Mouse (Mus musculus) myocyte (in vitro differentiated cells): Measurements from ENCODE around the gene Unc5c. TPM values are rescaled to one million over a fixed set of nuclear protein-coding genes. Genes with fewer than 3 reads are reported as not detected.
A peak's percentile ranks its signal among the peaks of the same experiment; 100 is the strongest.

Experiments used
- H3K27me3 ChIP-seq: one replicate; pipeline ENCODE4 v1.6.1; 2011; ENCODE audit not compliant: control insufficient read depth, insufficient read depth, insufficient read length
- H3K36me3 ChIP-seq: one replicate; pipeline ENCODE4 v1.6.1; 2011; ENCODE audit not compliant: control insufficient read depth, insufficient read depth
- H3K4me2 ChIP-seq: one replicate; pipeline ENCODE4 v1.6.1; 2011; ENCODE audit warnings: low read depth, control low read depth
- H3K4me3 ChIP-seq: one replicate; pipeline ENCODE4 v1.5.1; 2011; ENCODE audit warnings: mild to moderate bottlenecking, control low read depth, moderate library complexity
- H3K79me2 ChIP-seq: one replicate; pipeline ENCODE4 v1.6.1; 2011; ENCODE audit not compliant: control insufficient read depth, insufficient read depth
- H3ac ChIP-seq: one replicate; pipeline ENCODE4 v1.6.1; 2011; ENCODE audit not compliant: control insufficient read depth, insufficient read length
- CEBPB ChIP-seq: IDR thresholded peaks from 2 replicates; pipeline ENCODE4 v1.6.1; 2011; ENCODE audit warnings: mild to moderate bottlenecking, moderate library complexity; ENCODE audit not compliant: poor library complexity, insufficient read depth, severe bottlenecking
- E2F4 ChIP-seq: IDR thresholded peaks from one replicate; pipeline ENCODE4 v1.6.1; 2011; ENCODE audit warnings: mild to moderate bottlenecking, control low read depth, moderate library complexity; ENCODE audit not compliant: insufficient read depth
- MAX ChIP-seq: IDR thresholded peaks from one replicate; pipeline ENCODE4 v1.6.1; 2011; ENCODE audit warnings: low read depth, mild to moderate bottlenecking, control low read depth
- MYOD1 ChIP-seq, 3 experiments: IDR thresholded peaks; one replicate each; pipeline ENCODE4 v1.6.1; 2011; ENCODE audit warnings: control low read depth in 2 of 3, low read depth in 2 of 3, mild to moderate bottlenecking in 2 of 3, moderate library complexity in 1 of 3; ENCODE audit not compliant: insufficient read length in 2 of 3, control insufficient read depth in 1 of 3
- MYOG ChIP-seq, 3 experiments: IDR thresholded peaks; one replicate each; pipeline ENCODE4 v1.6.1; 2011; ENCODE audit warnings: control low read depth in 2 of 3, low read depth in 2 of 3, mild to moderate bottlenecking in 2 of 3; ENCODE audit not compliant: insufficient read length in 2 of 3, control insufficient read depth in 1 of 3, insufficient read depth in 1 of 3
- POLR2A ChIP-seq: IDR thresholded peaks from one replicate; pipeline ENCODE4 v1.6.1; 2011; ENCODE audit warnings: low read depth, mild to moderate bottlenecking, control low read depth, moderate library complexity; ENCODE audit not compliant: insufficient read length
- POLR2AphosphoS2 ChIP-seq: IDR thresholded peaks from one replicate; pipeline ENCODE4 v1.6.1; 2011; ENCODE audit warnings: low read depth, control low read depth; ENCODE audit not compliant: insufficient read length
- REST ChIP-seq: IDR thresholded peaks from one replicate; pipeline ENCODE4 v1.6.1; 2011; ENCODE audit warnings: mild to moderate bottlenecking, control low read depth, moderate library complexity; ENCODE audit not compliant: insufficient read depth, insufficient read length
- SRF ChIP-seq: IDR thresholded peaks from one replicate; pipeline ENCODE4 v1.6.1; 2011; ENCODE audit warnings: low read depth; ENCODE audit not compliant: control insufficient read depth, insufficient read length
- TCF12 ChIP-seq: IDR thresholded peaks from one replicate; pipeline ENCODE4 v1.6.1; 2011; ENCODE audit warnings: mild to moderate bottlenecking, control low read depth; ENCODE audit not compliant: poor library complexity, insufficient read depth, severe bottlenecking
- TCF3 ChIP-seq: IDR thresholded peaks from one replicate; pipeline ENCODE4 v1.6.1; 2011; ENCODE audit warnings: low read depth, control low read depth; ENCODE audit not compliant: insufficient read length
- USF1 ChIP-seq: IDR thresholded peaks from one replicate; pipeline ENCODE4 v1.6.1; 2011; ENCODE audit warnings: low read depth, mild to moderate bottlenecking, control low read depth, moderate library complexity
- polyA plus RNA-seq: library from polyadenylated mRNA; unstranded; fragments of >200 nt; fragmentation: generic; extraction: Trizol; gene quantifications from one replicate; pipeline ENCODE4 v1.2.1, GENCODE M21; 2012; ENCODE audit warnings: missing spikeins

The Unc5c gene
- polyA plus RNA-seq, 1 experiment = 1.00 TPM

DNA sequence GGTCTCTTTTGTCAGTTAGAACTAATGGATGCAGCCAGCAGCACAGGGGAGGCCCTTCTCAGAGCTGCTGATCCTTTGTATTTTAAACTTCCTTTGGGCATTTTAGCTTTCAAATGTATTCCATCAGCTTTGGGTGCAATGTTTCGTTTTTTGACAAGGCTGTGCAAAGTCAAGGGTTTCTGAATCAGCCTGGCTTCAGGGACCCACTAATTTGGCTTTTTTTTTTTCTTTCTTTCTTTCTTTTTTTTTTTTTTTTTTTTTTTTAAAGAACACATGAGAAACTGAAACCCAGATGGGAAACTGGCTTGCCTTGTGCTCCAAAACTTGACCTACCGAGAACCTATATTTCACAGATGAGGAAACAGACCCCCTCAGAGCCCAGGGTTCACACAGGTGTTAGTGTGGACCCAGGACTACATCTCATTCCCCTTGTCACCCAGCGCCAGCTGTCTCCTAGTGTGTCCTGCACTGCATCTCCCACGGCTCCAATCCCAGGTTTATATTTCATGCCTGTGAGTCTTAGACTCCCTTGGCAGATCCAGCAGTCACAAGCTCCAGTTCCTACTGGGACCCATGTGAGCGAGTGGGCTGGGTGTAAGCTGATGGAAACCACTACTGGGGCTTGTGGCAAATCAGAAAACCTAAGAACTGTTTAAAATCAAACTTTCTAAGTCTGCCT is 26.4 kb downstream of the Unc5c start:
- Histone ChIP-seq H3K79me2 (no peaks in the 10 kb centered on the region), H3ac (no peak overlapping the region), H3K4me3 (peak overlapping the region; percentile 4), H3K27me3 (no peaks in the 10 kb centered on the region), H3K36me3 (no peaks in the 10 kb centered on the region), H3K4me2 (peak overlapping the region; percentile 61)
- no peak for TF ChIP-seq E2F4
- peak in 2 of 3 experiments; percentile 36 to 74 for TF ChIP-seq MYOD1 (IDR thresholded peaks at IDR 0.05; ENCODE audit: control insufficient read depth in 1 of 3, insufficient read length in 2 of 3, low read depth in 2 of 3)
- TF ChIP-seq SRF = no peak
- TF ChIP-seq POLR2AphosphoS2 = no peak
- TF ChIP-seq MAX = no peak
- no peak for TF ChIP-seq POLR2A
- peak in 1 of 3 experiments; percentile 14 for TF ChIP-seq MYOG (IDR thresholded peaks at IDR 0.05; ENCODE audit: control insufficient read depth in 1 of 3, insufficient read depth in 1 of 3, insufficient read length in 2 of 3, low read depth in 2 of 3)
- no peak for TF ChIP-seq REST
- TF ChIP-seq CEBPB = no peak

DNA sequence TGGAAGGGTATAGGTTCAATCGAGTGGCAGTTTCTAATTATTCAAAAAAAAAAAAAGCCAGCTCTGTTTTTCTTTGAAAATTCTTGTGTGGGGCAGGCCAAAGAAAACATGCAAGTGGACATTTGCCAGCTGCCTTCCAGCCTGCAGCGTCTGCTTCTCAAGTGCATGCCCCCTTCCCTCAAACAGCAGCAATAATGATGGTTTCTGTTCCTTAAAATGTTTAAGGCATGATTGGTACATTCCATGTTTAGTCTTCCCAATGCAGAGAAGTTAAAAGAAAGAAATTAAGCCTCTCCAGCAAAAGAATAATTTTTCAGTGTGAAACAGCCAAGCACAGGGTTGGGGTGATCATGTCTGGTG is 26.9 kb downstream of the Unc5c start:
- H3K79me2 ChIP-seq = no peaks in the 10 kb centered on the region
- TF ChIP-seq SRF (no peak), REST (no peak)
- peak overlapping the region; percentile 4 for H3K4me3 ChIP-seq
- H3K27me3 ChIP-seq = no peaks in the 10 kb centered on the region
- no peaks in the 10 kb centered on the region for H3K36me3 ChIP-seq
- no peak overlapping the region for H3ac ChIP-seq
- peak overlapping the region; percentile 61 for H3K4me2 ChIP-seq

DNA sequence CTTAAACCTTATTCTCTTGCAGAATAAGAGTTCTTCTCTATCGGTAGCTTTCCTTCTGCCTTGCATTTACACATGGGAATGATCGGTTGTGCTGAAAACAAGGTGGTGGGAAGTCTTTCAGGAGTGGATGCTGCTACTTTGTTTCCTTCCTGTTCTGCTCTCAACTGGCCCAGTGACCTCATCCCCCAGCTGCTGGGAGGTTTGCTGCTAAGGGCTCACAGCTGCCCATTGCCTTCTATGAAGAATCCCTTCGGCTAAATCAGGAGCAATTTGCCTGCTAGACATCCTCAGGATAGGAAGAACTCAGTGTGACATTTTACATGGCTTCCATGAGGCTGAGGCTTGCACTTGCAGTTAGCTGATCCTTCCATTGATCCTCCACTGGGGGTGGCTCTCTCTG is 28.0 kb downstream of the Unc5c start:
- TF ChIP-seq MAX = no peak
- no peak for TF ChIP-seq E2F4
- TF ChIP-seq POLR2A = no peak
- TF ChIP-seq TCF12 = no peak
- TF ChIP-seq USF1 = no peak
- TF ChIP-seq MYOG (IDR thresholded peaks at IDR 0.05; ENCODE audit: control insufficient read depth in 1 of 3, insufficient read depth in 1 of 3, insufficient read length in 2 of 3, low read depth in 2 of 3) = peak in 2 of 3 experiments; percentile 9 to 28
- TF ChIP-seq REST = no peak
- no peak for TF ChIP-seq TCF3
- no peak for TF ChIP-seq SRF
- no peak for TF ChIP-seq CEBPB
- peak in 2 of 3 experiments; percentile 57 to 63 for TF ChIP-seq MYOD1 (IDR thresholded peaks at IDR 0.05; ENCODE audit: control insufficient read depth in 1 of 3, insufficient read length in 2 of 3, low read depth in 2 of 3)
- TF ChIP-seq POLR2AphosphoS2 = no peak

DNA sequence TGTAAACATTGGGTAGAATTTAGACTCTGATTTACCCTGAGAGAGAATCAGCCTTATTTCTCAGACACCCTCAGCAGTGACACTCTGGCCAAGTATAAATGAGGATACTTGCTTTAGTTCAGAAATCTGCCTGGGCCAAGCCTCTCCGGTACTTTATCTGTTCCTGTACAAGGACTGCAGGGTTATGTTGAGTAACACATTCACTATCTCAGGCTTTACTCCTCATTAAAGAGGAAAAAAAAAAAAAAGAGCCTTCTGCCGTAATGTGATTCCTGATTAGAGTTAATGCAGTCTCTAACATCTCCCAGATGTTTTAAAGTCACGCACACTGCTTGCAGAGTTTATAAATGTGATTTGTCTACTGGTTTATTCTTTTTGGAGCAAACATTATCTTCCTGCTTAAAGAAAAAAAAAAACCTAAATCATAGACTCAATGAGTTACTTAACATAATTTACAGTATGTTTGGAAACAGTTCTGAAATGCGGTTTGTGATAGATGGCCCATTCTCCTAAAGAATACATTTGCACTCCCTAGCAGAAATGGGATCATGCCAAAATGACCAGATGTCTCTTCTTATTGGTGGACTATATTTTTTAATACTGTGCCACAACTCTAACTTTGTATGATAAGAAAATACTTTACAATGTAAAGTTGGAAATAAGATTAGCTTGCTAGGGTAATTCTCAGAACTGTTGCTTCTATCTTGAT is 33.5 kb downstream of the Unc5c start:
- no peaks in the 10 kb centered on the region for H3K79me2 ChIP-seq
- no peak overlapping the region for H3K4me2 ChIP-seq
- no peak overlapping the region for H3K4me3 ChIP-seq
- no peak for TF ChIP-seq MAX
- no peak for TF ChIP-seq MYOG (IDR thresholded peaks at IDR 0.05; ENCODE audit: control insufficient read depth in 1 of 3, insufficient read depth in 1 of 3, insufficient read length in 2 of 3, low read depth in 2 of 3)
- no peak for TF ChIP-seq POLR2A
- no peak for TF ChIP-seq MYOD1 (IDR thresholded peaks at IDR 0.05; ENCODE audit: control insufficient read depth in 1 of 3, insufficient read length in 2 of 3, low read depth in 2 of 3)
- H3K27me3 ChIP-seq = no peaks in the 10 kb centered on the region
- H3ac ChIP-seq = no peak overlapping the region
- H3K36me3 ChIP-seq = no peaks in the 10 kb centered on the region

More for the DNA sequence above, 28.0 kb downstream of the Unc5c start:
- H3K4me2 ChIP-seq = no peak overlapping the region
- H3K79me2 ChIP-seq = no peaks in the 10 kb centered on the region
- no peak overlapping the region for H3ac ChIP-seq
- H3K4me3 ChIP-seq = no peak overlapping the region
- H3K27me3 ChIP-seq = no peaks in the 10 kb centered on the region
- no peaks in the 10 kb centered on the region for H3K36me3 ChIP-seq

DNA sequence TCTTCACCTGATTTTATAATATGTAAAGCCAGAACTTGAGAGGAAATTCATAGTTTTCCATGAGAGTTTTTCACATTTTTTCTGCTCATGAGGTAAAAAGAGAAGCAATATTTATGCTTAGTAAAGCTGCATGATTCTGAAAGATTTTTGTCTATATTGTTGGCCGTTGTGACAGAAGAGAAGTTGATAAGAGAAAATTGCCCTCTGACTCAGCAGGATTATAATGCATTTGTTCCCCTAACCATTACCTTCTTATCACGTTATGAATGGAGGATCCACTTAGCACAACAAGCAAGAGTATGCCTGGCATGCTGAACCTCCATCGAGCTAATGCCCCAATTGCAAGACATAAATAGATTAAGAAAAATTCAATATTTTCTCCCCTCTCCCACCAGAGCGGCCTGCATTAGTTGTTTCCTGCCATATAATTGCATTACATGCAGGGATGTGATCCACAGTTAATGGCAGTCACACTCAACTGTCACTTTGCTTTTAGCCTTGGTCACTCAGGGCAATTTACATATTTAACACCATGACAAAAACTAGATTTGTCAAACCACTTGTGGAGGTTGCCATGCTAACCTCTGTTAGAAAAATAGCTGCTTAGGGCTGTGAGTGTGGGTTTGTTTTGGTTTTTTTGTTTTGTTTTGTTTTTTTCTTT is 37.0 kb downstream of the Unc5c start:
- TF ChIP-seq SRF (no peak), TCF12 (no peak), REST (no peak), POLR2AphosphoS2 (no peak), E2F4 (no peak), MYOG (IDR thresholded peaks at IDR 0.05; ENCODE audit: control insufficient read depth in 1 of 3, insufficient read depth in 1 of 3, insufficient read length in 2 of 3, low read depth in 2 of 3) (no peak), MAX (no peak), POLR2A (no peak), MYOD1 (IDR thresholded peaks at IDR 0.05; ENCODE audit: control insufficient read depth in 1 of 3, insufficient read length in 2 of 3, low read depth in 2 of 3) (no peak), TCF3 (no peak), USF1 (no peak), CEBPB (no peak)
- H3K27me3 ChIP-seq = no peaks in the 10 kb centered on the region
- H3K79me2 ChIP-seq = no peaks in the 10 kb centered on the region
- H3ac ChIP-seq = no peak overlapping the region
- H3K4me2 ChIP-seq = no peak overlapping the region
- H3K36me3 ChIP-seq = no peaks in the 10 kb centered on the region
- H3K4me3 ChIP-seq = no peak overlapping the region
